Mouse (Mus musculus): ENCODE measurements at regions not wholly inside any gene's neighbourhood (a gene's known extent, or its start where the extent isn't known, plus 50 kb on each side); places are given as distances from the start of the nearest gene placed in this dataset.

DNA sequence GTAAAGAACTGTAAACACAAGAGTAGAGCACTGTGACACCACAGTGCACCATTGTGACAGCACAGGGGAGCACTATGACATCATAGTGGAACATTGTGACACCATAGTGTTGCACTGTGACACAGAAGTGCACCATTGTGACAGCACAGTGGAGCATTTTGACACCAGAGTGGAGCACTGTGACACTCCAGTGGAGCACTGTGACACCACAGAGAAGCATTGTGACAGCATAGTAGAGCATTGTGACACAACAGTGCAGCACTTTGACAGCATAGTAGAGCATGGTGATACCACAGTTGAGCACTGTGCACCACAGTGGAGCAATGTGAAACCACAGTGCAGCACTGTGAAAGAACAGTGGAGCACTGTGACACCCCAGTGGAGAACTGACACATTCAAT is 2750.4 kb upstream of the Gm8797 start:
- ATAC-seq (ENCODE audit: poor library complexity, severe bottlenecking), result peak; percentile 53; the same call in 1 of the 2 replicates

DNA sequence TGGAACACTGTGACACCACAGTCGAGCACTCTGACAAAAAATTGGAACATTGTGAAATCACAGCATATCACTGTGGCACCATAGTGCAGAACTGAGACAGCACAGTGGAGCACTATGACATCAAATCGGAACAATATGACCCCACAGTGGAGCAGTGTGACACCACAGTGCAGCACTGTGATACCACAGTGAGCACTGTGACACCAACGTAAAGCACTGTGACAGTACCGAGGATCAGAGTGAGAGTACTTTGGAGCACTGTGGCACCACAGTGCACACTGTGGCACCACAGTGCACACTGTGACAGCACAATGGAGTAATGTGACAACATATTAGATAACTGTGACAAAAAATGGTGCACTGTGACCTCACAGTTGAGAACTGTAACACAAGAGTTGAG is 2749.4 kb upstream of the Gm8797 start:
- ATAC-seq (ENCODE audit: poor library complexity, severe bottlenecking), result no peak

DNA sequence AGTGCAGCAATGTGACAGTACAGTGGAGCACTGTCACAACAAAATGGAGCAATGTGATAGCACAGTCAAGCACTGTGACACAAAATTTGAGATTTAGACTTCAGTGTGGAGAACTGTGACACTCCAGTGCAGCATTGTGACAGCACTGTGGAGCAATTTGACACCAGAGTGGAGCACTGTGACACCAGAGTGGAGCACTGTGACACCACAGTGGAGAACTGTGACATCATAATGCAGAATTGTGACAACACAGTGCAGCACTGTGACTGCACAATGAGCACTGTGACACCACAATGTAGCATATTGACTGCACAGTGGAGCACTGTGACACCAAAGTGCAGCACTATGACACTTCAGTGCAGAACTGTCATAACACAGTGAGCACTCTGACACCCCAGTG is 2749.0 kb upstream of the Gm8797 start:
- peak; percentile 47; the same call in 1 of the 2 replicates for ATAC-seq (ENCODE audit: poor library complexity, severe bottlenecking)

DNA sequence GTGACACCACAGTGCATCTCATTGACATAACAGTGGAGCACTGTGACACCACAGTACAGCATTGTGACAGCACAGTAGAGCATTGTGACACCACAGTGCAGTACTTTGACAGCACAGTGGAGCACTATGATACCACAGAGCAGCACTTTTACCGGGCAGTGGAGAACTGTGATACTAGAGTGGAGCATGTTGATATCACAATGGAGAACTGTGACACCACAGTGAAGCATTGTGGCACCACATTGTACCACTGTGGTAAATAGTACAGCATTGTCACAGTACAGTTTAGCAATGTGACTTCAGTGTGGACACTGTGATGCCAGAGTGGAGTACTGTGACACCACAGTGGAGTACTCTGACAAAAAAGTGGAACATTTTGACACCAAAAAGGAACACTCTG is 2747.2 kb upstream of the Gm8797 start:
- ATAC-seq (ENCODE audit: poor library complexity, severe bottlenecking), result no peak

DNA sequence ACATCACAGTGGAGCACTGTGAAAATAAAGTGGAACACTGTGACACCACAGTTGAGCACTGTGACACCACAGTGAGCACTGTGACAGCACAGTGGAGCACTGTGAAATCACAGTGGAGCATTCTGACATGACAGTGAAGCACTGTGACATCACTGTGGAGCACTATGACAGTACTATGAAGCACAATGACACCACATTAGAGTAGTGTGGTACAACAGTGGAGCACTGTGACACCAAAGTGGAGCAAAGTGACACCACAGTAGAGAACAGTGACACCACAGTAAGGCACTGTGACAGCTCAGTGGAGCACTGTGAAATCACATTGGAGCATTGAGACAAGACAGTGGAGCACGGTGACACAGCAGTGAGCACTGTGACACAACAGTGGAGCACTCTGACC is 2739.5 kb upstream of the Gm8797 start:
- ATAC-seq (ENCODE audit: poor library complexity, severe bottlenecking), result no peak

DNA sequence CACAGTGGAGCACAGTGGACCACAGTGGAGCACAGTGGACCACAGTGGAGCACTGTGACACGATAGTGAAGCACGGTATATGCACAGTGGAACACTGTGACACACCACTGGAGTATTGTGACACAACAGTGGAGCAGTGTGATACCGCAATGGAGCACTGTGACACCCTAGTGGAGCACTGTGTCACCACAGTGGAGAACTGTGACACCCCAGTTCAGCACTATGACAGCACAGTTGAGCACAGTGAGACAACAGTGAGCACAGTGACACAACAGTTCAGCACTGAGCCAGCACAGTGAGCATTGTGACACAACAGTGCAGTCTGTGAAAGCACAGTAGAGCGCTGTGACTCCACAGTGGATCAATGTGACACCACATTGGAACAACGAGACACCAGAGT is 2737.7 kb upstream of the Gm8797 start:
- ATAC-seq (ENCODE audit: poor library complexity, severe bottlenecking), result no peak

DNA sequence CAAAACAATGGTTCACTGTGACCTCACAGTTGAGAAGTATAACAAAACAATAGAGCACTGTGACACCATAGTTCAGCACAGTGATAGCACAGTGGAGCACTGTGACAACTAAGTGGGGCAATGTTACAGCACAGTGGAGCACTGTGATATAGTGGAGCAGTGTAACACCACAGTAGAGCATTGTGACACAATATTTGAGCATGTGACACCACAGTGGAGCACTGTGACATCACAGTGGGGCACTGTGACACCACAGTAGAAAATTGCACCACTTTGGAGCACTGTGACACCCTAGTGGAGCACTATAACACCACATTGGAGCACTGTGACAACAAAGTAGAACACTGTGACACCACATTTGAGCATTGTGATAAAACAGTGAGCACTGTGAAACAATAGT is 2735.6 kb upstream of the Gm8797 start:
- ATAC-seq (ENCODE audit: poor library complexity, severe bottlenecking), result peak; percentile 65

DNA sequence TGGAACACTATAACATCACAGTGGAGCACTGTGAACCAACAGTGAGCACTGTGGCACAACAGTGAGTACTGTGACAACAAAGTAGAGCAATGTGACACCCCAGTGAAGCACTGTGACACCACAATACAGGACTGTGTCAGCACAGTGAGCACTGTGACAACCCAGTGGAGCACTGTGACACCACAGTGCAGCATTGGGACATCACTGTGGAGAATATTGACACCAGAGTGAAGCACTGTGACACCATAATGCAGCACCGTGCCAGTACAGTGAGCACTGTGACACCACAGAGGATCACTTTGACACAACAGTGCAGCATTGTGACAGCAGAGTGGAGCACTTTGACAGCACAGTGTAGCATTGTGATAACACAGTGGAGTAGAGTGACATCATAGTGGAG is 2734.0 kb upstream of the Gm8797 start:
- ATAC-seq (ENCODE audit: poor library complexity, severe bottlenecking), result no peak

DNA sequence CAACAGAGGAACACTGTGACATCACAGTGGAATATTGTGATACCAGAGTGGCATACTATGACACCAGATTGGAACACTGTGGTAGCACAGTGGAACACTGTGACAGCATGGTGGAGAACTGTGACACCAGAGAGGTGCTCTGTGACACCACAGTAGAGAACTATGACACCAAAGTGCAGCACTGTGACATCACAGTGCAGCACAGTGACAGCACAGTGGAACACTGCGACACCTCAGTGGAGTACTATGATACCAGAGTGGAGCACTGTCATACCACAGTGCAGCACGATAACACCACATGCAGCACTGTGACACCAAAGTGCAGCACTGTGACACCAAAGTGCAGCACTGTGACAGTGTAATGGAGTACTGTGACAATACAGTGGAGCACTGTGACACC is 2717.8 kb upstream of the Gm8797 start:
- ATAC-seq (ENCODE audit: poor library complexity, severe bottlenecking), result 0 out of 2 replicates have a peak, but pooled peaks have one; percentile 7

Measured in megakaryocyte, adult 5-6 weeks (primary cell).